Mouse (Mus musculus): ENCODE results near the gene Spon1.

DNA sequence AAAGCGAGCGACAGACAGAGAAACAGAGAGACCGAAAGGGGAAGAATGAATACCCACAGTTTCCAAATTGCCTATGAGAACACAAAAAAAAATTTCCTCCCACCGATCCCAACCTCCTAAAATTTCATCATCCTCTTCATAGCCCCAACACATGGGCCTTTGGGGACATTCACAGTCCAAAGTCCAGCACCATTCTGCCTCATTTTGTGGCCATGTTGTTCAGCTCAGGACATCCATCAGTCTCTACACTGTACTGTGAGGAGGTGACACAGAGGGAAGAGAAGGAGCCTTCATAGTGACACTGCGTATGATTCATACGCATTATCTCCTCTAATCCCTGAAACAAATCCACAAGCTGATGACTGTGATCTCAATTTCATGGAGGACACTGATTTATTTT, 12.7 kb downstream of the Spon1 start:
- no peak for TF ChIP-seq CTCF (conservative IDR thresholded peaks at IDR 0.05; ENCODE audit: insufficient read depth, insufficient read length, low read depth, low read length)
- no peak for TF ChIP-seq POLR2A (IDR thresholded peaks at IDR 0.05; ENCODE audit: low read depth, low read length)

Data from kidney, adult 2 months (tissue).